Mouse (Mus musculus): ENCODE results near the gene Eif2b5. TPM values are rescaled to one million over a fixed set of nuclear protein-coding genes. Genes with fewer than 3 reads are reported as not detected.

Eif2b5 gene
- polyA plus RNA-seq, 1 experiment, result 38.7 TPM

DNA sequence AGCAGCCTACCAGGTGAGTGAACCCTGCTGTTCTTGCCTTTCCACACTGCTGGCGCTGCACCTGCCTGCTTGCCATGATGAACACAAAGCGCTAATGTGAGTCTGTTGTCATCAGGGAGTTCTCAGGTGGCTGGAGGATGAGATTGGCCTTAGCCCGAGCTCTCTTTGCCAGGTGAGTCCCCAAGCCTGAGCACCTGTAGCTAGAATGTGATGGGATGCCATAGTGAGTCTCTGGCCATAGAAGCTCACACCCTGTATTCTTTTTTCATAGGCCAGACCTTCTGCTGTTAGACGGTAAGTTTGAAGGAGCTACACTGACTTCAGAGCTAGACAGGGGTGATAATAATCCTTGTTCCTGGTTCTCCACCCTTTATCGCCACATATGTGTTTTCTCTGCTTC, 53.1 kb downstream of the Eif2b5 start:
- no peak for TF ChIP-seq POLR2A (IDR thresholded peaks at IDR 0.05; ENCODE audit: control insufficient read depth, low read depth, low read length)
- TF ChIP-seq CTCF (IDR thresholded peaks at IDR 0.05; ENCODE audit: control insufficient read depth, insufficient read depth, insufficient replicate concordance, low read depth, low read length), result no peak
- Histone ChIP-seq H3K27me3 (ENCODE audit: control insufficient read depth, insufficient read depth, low read length) (no peaks in the 10 kb centered on the region), H3K4me1 (ENCODE audit: control insufficient read depth, insufficient read depth, low read length) (peaks cover 4% of the 10 kb centered on the region), H3K4me3 (ENCODE audit: control insufficient read depth, low read depth, low read length) (no peak overlapping the region), H3K36me3 (ENCODE audit: control insufficient read depth, insufficient read depth, low read length) (peaks cover 5% of the 10 kb centered on the region), H3K27ac (ENCODE audit: control insufficient read depth, insufficient read depth, low read depth, low read length) (no peak overlapping the region)

- peaks cover 5% of the 10 kb centered on the region for H3K36me3 ChIP-seq (ENCODE audit: control insufficient read depth, insufficient read depth, low read length)
- TF ChIP-seq POLR2A (IDR thresholded peaks at IDR 0.05; ENCODE audit: control insufficient read depth, low read depth, low read length) (no peak), CTCF (IDR thresholded peaks at IDR 0.05; ENCODE audit: control insufficient read depth, insufficient read depth, insufficient replicate concordance, low read depth, low read length) (no peak)
- H3K27me3 ChIP-seq (ENCODE audit: control insufficient read depth, insufficient read depth, low read length), result no peaks in the 10 kb centered on the region
- H3K4me3 ChIP-seq (ENCODE audit: control insufficient read depth, low read depth, low read length), result no peak overlapping the region
- no peak overlapping the region for H3K27ac ChIP-seq (ENCODE audit: control insufficient read depth, insufficient read depth, low read depth, low read length)
- H3K4me1 ChIP-seq (ENCODE audit: control insufficient read depth, insufficient read depth, low read length), result peaks cover 4% of the 10 kb centered on the region
These were observed 54.0 kb downstream of the Eif2b5 start for GRCm38 (mm10) chr16:20552594-20552993.

GRCm38 (mm10) chr16:20555000-20555399, 56.4 kb downstream of the Eif2b5 start:
- Histone ChIP-seq H3K4me3 (ENCODE audit: control insufficient read depth, low read depth, low read length) (no peak overlapping the region), H3K27ac (ENCODE audit: control insufficient read depth, insufficient read depth, low read depth, low read length) (no peak overlapping the region), H3K4me1 (ENCODE audit: control insufficient read depth, insufficient read depth, low read length) (no peaks in the 10 kb centered on the region), H3K36me3 (ENCODE audit: control insufficient read depth, insufficient read depth, low read length) (peaks cover 5% of the 10 kb centered on the region), H3K27me3 (ENCODE audit: control insufficient read depth, insufficient read depth, low read length) (no peaks in the 10 kb centered on the region)
- TF ChIP-seq CTCF (IDR thresholded peaks at IDR 0.05; ENCODE audit: control insufficient read depth, insufficient read depth, insufficient replicate concordance, low read depth, low read length), result no peak
- TF ChIP-seq POLR2A (IDR thresholded peaks at IDR 0.05; ENCODE audit: control insufficient read depth, low read depth, low read length), result no peak

DNA sequence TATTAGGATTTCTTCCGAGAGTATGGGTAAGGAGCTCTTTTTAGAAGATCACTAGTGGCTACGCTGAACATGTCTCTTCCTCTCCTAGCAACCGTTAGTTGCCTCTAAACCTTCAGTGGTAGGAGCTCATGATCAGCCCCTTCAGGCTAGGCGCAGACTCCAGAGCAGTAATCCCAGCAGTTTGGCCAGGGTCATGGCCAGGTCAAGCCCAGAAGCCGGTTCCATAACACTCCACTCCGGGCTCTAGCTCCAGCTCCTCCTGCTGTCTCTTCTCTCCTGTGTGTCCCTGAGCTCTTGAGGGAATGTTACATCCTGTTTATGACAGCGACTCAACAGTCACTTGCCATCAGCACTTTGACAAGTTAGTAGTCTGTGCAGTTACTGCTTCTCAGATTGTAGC, 58.8 kb downstream of the Eif2b5 start:
- Histone ChIP-seq H3K4me1 (ENCODE audit: control insufficient read depth, insufficient read depth, low read length) (no peaks in the 10 kb centered on the region), H3K27me3 (ENCODE audit: control insufficient read depth, insufficient read depth, low read length) (no peaks in the 10 kb centered on the region), H3K27ac (ENCODE audit: control insufficient read depth, insufficient read depth, low read depth, low read length) (no peak overlapping the region), H3K4me3 (ENCODE audit: control insufficient read depth, low read depth, low read length) (no peak overlapping the region), H3K36me3 (ENCODE audit: control insufficient read depth, insufficient read depth, low read length) (peaks cover 3% of the 10 kb centered on the region)
- TF ChIP-seq CTCF (IDR thresholded peaks at IDR 0.05; ENCODE audit: control insufficient read depth, insufficient read depth, insufficient replicate concordance, low read depth, low read length), result no peak
- no peak for TF ChIP-seq POLR2A (IDR thresholded peaks at IDR 0.05; ENCODE audit: control insufficient read depth, low read depth, low read length)

Other genes with a start within 250 kb of the Eif2b5 start
- 48.6 and 54.1 TPM in 2 replicates for gene Parl, start 196.4 kb upstream of the Eif2b5 start, polyA plus RNA-seq (2012; rRNA removed)
- not detected in 2 replicates for gene Cyp2ab1, start 173.4 kb upstream of the Eif2b5 start, polyA plus RNA-seq (2012; rRNA removed)
- 16.6 and 19.8 TPM in 2 replicates for gene Abcc5, start 72.4 kb upstream of the Eif2b5 start, polyA plus RNA-seq (2012; rRNA removed)
- gene Dvl3, start 18.2 kb downstream of the Eif2b5 start, polyA plus RNA-seq (2012; rRNA removed), result 10.2 and 11.6 TPM in 2 replicates
- 112 and 119 TPM in 2 replicates for gene Ap2m1, start 36.7 kb downstream of the Eif2b5 start, polyA plus RNA-seq (2012; rRNA removed)
- gene Abcf3, start 49.8 kb downstream of the Eif2b5 start, polyA plus RNA-seq (2012; rRNA removed), result 77.2 and 83.0 TPM in 2 replicates
- gene Vwa5b2, start 90.7 kb downstream of the Eif2b5 start, polyA plus RNA-seq (2012; rRNA removed), result 0.09 and 0.13 TPM in 2 replicates
- gene Eef1akmt4, start 112.8 kb downstream of the Eif2b5 start, polyA plus RNA-seq (2012; rRNA removed), result 5.1 and 5.4 TPM in 2 replicates
- gene Gm49333, start 112.8 kb downstream of the Eif2b5 start, polyA plus RNA-seq (2012; rRNA removed), result 0.11 and 0.15 TPM in 2 replicates
- 18.8 and 22.5 TPM in 2 replicates for gene Alg3, start 112.9 kb downstream of the Eif2b5 start, polyA plus RNA-seq (2012; rRNA removed)
- 21.5 and 22.1 TPM in 2 replicates for gene Camk2n2, start 122.5 kb downstream of the Eif2b5 start, polyA plus RNA-seq (2012; rRNA removed)
- gene Ece2, start 131.0 kb downstream of the Eif2b5 start, polyA plus RNA-seq (2012; rRNA removed), result 0.35 and 0.41 TPM in 2 replicates
- 241 and 287 TPM in 2 replicates for gene Psmd2, start 152.8 kb downstream of the Eif2b5 start, polyA plus RNA-seq (2012; rRNA removed)
- 251 and 267 TPM in 2 replicates for gene Eif4g1, start 169.5 kb downstream of the Eif2b5 start, polyA plus RNA-seq (2012; rRNA removed)
- 102 and 116 TPM in 2 replicates for gene Fam131a, start 194.4 kb downstream of the Eif2b5 start, polyA plus RNA-seq (2012; rRNA removed)
- 10.1 and 11.0 TPM in 2 replicates for gene Polr2h, start 218.8 kb downstream of the Eif2b5 start, polyA plus RNA-seq (2012; rRNA removed)
- 68.6 and 77.2 TPM in 2 replicates for gene Clcn2, start 218.9 kb downstream of the Eif2b5 start, polyA plus RNA-seq (2012; rRNA removed)
- gene Chrd, start 234.3 kb downstream of the Eif2b5 start, polyA plus RNA-seq (2012; rRNA removed), result 1.6 and 2.9 TPM in 2 replicates
- gene Thpo, start 235.7 kb downstream of the Eif2b5 start, polyA plus RNA-seq (2012; rRNA removed), result 0.22 and 0.53 TPM in 2 replicates

All from testis, adult 2 months (tissue).